Mouse (Mus musculus) lung, postnatal 25 days (tissue): ENCODE data around the gene Frmpd2.

ENCODE experiments used
- DNase-seq: peaks from one replicate; pipeline ENCODE4 v3.0.0; 2022; ENCODE audit warnings: low spot score

Frmpd2 gene

GRCm38 (mm10) chr14:33508660-33509059 lies 37.2 kb downstream of the Frmpd2 start:
- DNase-seq = no peak

GRCm38 (mm10) chr14:33513877-33514276 lies 42.4 kb downstream of the Frmpd2 start:
- no peak for DNase-seq

DNA sequence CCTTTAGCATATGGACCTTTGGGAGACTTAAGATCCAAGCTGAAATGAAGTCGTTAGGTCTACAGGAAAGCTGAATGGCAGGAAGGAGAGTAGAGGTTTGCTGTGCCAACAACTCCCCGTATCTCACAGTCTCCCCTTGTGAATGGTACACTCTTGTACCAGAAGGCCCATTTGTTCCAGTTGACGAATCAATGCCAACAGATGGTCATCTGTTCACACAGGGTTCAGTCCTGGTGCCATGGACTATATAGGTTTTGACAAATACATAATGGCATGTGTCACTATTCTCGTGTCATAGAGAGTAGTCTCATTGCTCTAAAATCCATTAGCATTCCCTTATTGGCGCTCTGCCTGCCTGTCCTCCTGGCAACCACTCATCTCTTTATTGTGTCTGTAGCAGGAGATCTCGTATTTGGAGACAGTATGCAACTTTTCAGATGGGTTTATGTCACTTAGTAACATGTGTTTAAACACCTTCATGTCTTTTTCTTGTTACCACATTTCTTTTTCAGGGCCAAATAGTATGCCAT lies 43.3 kb downstream of the Frmpd2 start:
- no peak for DNase-seq

GRCm38 (mm10) chr14:33521538-33521937 lies 50.0 kb downstream of the Frmpd2 start:
- no peak for DNase-seq

- DNase-seq = no peak
Measured at GRCm38 (mm10) chr14:33525272-33525983, 53.9 kb downstream of the Frmpd2 start.

- no peak for DNase-seq
Measured at GRCm38 (mm10) chr14:33526621-33527020, 55.1 kb downstream of the Frmpd2 start.

GRCm38 (mm10) chr14:33527938-33528337 lies 56.4 kb downstream of the Frmpd2 start:
- no peak for DNase-seq

DNA sequence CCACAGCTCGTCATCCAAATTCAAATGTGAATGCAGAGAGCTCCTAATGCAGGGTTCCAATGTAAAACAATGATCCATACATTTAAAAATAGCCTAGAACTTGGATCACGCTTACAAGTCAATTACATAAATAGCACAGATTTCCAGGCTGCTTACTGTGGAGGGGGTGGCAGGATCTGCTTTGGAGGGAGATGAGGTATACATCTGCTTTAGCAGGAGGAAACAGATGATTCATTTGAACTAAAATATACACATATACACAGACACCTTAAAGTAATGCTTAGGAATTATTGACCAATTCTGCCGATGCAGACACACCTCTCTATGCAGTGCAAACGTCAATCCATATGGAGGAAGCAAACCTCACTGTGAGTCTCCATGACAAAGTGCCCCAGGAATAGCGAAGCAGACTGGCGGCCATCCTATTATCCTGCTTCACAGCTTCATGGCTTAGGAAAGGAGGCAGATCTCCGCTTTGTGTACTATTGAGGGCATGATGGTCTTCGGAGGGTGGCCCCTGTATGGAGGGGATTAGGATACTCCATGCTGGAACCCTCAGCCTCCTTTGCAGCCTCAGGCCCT lies 59.9 kb downstream of the Frmpd2 start:
- DNase-seq = no peak

- no peak for DNase-seq
Measured at GRCm38 (mm10) chr14:33532792-33533191, 61.3 kb downstream of the Frmpd2 start.

DNA sequence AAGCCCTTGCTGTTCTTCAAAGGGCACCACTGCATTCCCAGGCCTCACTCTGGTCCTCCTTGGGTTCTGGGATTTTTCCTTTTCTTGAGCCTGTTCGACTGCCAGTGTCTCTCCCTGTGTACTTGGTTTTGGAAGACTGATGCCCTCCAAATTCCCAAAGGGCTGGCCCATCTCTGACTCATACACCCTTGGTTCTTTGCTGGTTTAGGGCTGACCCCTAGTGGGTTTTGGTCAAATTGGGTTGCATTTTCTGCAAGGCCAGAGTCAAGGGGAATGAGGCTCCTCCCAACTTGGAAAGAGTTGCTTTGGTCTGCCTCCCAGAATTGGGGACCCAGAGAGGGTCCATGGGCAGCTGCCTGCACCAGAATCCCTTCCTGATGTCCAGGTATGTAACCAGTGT lies 62.0 kb downstream of the Frmpd2 start:
- DNase-seq = peak; percentile 2

GRCm38 (mm10) chr14:33535317-33535716 lies 63.8 kb downstream of the Frmpd2 start:
- no peak for DNase-seq

DNA sequence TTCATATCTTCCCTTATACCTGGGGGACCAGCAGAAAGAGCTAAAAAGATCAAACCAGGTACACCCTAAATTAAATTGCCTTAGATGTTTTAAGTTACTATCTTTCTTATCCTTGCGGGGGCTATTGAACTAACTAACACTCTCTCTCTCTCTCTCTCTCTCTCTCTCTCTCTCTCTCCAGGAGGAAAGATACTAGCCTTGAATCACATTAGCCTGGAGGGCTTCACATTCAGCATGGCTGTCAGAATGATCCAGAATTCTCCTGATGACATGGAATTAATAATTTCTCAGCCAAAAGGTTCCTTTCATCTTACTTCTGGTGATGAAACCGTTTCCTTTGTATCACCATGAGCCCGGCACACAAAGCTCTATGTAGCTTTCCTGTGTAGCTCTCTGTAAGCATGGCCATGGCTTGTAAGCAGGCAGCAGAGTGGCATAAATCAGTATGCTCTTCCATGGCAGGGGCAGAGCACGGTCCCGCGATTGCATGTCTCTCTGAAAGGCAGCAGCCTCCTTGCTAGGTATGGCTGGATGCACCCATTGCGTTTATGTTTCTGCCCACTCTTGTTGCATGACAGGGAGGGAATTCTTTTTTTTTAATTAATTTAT lies 68.2 kb downstream of the Frmpd2 start:
- no peak for DNase-seq

GRCm38 (mm10) chr14:33545565-33546143 lies 74.2 kb downstream of the Frmpd2 start:
- no peak for DNase-seq

- no peak for DNase-seq
Measured at GRCm38 (mm10) chr14:33548650-33549049, 77.2 kb downstream of the Frmpd2 start.

DNA sequence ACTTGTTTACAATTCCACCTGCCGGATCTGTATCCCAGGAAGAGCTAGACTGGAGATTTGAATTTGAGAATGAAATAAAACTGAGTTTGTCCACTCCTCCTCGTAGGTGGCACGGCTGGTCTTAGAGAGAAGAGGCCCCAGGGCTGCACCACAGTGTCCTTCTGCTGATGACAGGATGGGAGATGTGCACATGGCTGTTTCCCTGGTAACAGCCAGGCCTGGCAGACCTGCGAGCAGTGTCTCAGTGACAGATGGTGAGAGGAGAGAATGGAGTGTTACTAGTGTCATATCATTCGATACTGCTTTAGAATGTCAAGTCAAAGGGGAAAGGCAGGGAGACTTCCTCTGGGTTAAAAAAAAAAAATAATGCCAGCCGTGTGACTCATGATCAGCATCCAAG lies 78.4 kb downstream of the Frmpd2 start:
- no peak for DNase-seq

- no peak for DNase-seq
Measured at GRCm38 (mm10) chr14:33570737-33571136, 99.2 kb downstream of the Frmpd2 start.

DNA sequence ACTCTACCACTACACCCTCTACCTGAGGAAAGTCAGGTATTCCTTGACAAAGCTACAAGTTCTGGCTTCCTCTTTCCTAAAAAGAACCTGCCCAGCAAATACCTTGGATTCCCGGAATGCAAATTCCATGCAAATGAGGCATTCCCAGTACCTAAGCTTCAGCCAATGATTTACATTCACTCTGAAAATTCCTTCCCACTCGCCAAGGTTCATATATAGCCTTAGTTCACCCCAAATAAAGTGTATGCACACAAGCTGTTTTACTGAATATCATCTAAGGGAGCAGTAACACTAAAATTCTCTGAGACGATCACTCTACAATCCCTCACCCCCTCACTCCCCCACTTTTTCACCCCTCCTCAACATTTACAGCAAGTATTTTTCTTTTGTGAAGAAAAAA lies 102.1 kb downstream of the Frmpd2 start:
- DNase-seq = no peak

GRCm38 (mm10) chr14:33579771-33580484 lies 108.4 kb downstream of the Frmpd2 start:
- DNase-seq = no peak

GRCm38 (mm10) chr14:33588951-33589350 lies 117.5 kb downstream of the Frmpd2 start, which contains the start of gene Ptpn20:
Ptpn20 (plus strand) TSS chr14:33589207.
- no peak for DNase-seq

GRCm38 (mm10) chr14:33598376-33599130 lies 127.1 kb downstream of the Frmpd2 start:
- DNase-seq = no peak

DNA sequence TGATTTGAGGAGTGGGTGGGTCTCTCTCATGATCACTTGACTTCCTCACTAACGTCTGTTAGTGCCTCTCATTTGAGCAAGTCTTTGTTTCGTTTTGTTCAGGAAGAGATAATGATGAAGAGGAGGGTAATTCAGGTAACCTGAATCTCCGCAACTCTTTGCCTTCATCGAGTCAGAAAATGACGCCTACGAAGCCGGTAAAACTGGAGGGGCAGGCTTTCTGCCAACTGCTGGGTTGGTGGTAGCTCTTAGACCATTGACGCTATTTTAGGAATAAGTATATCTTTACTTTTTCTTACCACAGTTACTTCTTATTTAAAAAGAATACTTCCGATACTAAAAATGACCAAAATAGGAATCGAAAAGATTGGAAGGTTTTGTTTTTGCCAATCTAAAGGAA lies 135.9 kb downstream of the Frmpd2 start:
- no peak for DNase-seq
